Mouse (Mus musculus) gastrocnemius, adult 2 months (tissue): ENCODE data around the gene Ube2s. TPM values are rescaled to one million over a fixed set of nuclear protein-coding genes. Genes with fewer than 3 reads are reported as not detected.
A peak's percentile ranks its signal among the peaks of the same experiment; 100 is the strongest.
"Not testable (repeated sequence)": the region's sequence is repeated elsewhere in the genome, so short reads cannot be mapped to it uniquely, and the experiment has no call there.

Source experiments
- DNase-seq: peaks from one replicate; pipeline ENCODE4 v3.0.0; 2022
- H3K27ac ChIP-seq: fragments of 200-600 bp; 2 replicates; pipeline ENCODE4 v1.8.1; 2022; ENCODE audit warnings: mild to moderate bottlenecking
- H3K4me3 ChIP-seq: fragments of 200-600 bp; 2 replicates; pipeline ENCODE4 v1.8.1; 2022; ENCODE audit warnings: mild to moderate bottlenecking, moderate library complexity
- CTCF ChIP-seq: fragments of 200-600 bp; IDR thresholded peaks from 2 replicates; pipeline ENCODE4 v1.8.1; 2022; ENCODE audit warnings: antibody characterized with exemption, mild to moderate bottlenecking, moderate library complexity
- intact Hi-C: fragments of 180-260 bp; cut with DNase I; formaldehyde crosslinking; loops from one replicate; pipeline ENCODE4 v1.15.1; 2025
- long read RNA-seq, 2 experiments: library from polyadenylated mRNA; stranded (forward); transcript quantifications; one replicate each; pipeline ENCODE4 v2.0.0; 2021
- total RNA-seq, 2 experiments: library from RNA; stranded (reverse); gene quantifications; 2 replicates each; pipeline ENCODE4 v1.2.3; 2021

The Ube2s gene
- total RNA-seq: 10 to 100 TPM; 76.4 to 82.7 TPM
- long read RNA-seq, experiment 1, full-length matches to known transcripts: 39 of 39 reads
- long read RNA-seq, experiment 1, partial matches to known transcripts: 0 of 39 reads
- long read RNA-seq, experiment 1, other reads (novel, unspliced or antisense): 0 of 39 reads
- long read RNA-seq, experiment 2, transcript Ube2s-201 (4 exons, 1,238 nt): major isoform, 56 of 56 reads
- long read RNA-seq, experiment 2, partial matches to known transcripts: 0 of 56 reads
- long read RNA-seq, experiment 2, other reads (novel, unspliced or antisense): 0 of 56 reads

- H3K4me3 ChIP-seq: peak within 1 kb of the TSS; percentile 98
- TF ChIP-seq CTCF: no peak
- intact Hi-C loops: loop anchor here (2.0 to 5.0 kb wide), 3 partner anchors 20 to 130 kb away; partner anchors contain the start of genes Rpl28 and Zfp628
- peak within 1 kb of the TSS; percentile 100 for H3K27ac ChIP-seq
- peak; percentile 99 for DNase-seq
Measured at GRCm38 (mm10) chr7:4812303-4813104, at the start of gene Ube2s. Ube2s (minus strand) TSS chr7:4812590.

- DNase-seq, intact Hi-C loops, H3K27ac ChIP-seq, H3K4me3 ChIP-seq: not testable (repeated sequence)
Measured at GRCm38 (mm10) chr7:4860926-4861325, 48.5 kb upstream of the Ube2s start.

DNA sequence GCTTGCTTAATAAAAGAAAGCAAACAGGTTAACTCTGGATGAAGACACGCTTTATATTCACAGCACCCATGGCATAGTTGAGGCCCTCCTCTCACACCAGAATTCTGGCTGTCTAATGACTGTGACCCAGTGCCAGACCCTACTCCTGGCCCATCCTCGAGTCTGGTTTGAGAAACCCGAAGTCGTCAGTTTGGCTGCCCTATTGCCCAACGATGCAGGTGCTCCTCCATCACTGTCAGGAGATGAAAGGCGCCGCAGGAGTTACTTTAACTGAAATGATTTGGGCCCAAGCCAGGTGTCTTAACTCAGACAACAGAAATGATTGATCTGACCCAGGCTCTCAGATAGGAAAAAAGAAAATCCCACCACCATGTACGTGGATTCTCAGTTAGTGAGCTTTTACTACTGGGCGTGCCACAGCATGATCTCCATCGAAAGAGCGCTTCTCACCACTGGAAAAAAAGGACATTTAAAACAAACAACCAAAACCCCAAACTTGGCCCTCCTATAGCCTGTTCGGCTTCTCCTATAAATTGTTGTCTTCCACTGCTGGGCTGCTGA, 47.1 kb upstream of the Ube2s start:
- intact Hi-C loops: no loop called here
- Histone ChIP-seq H3K4me3 (no peak overlapping the region), H3K27ac (no peak overlapping the region)
- no peak for TF ChIP-seq CTCF
- DNase-seq: no peak

- no peak for TF ChIP-seq CTCF
- intact Hi-C loops: no loop called here
- Histone ChIP-seq H3K4me3 (no peak overlapping the region), H3K27ac (no peak overlapping the region)
- DNase-seq: no peak
Measured at GRCm38 (mm10) chr7:4857321-4857720, 44.9 kb upstream of the Ube2s start.

DNA sequence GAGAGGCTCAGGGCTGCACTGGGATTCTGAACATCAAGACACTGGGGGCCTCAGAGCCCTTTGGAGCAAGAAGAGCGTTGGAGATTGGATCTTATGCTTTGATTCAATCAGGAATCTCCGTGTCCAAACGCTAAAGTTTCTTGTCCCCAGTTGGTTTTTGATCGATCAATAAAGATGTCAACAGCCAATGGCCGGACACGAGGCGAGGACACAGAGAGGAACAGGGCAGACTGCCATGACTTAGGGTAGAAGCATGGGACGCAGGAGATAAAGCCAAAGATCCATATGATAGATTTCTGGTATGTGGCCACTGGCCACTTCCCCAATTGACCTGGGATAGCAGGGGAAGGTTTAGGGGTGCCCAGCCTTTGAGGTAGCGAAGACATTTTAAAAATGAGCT, 44.1 kb upstream of the Ube2s start:
- no peak overlapping the region for H3K27ac ChIP-seq
- no peak for TF ChIP-seq CTCF
- H3K4me3 ChIP-seq: no peak overlapping the region
- no peak for DNase-seq
- intact Hi-C loops: no loop called here

DNA sequence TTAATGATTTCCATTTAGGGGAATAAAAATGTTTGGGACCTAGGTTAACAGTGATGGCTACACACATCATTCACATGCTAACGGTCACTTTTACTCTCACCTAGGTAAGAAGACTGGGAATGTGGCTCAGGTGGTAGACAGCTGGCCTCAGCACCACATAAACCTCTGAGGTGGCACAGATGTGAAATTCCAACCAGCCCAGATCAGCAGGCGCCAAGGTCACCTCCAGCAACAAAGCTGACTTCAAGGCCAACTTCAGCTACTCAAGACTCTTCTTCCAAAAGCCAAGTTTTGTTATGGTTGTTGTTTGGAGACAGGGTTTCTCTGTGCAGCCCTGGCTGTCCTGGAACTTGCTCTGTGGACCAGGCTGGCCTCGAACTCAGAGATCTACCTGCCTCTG, 41.2 kb upstream of the Ube2s start:
- no peak for DNase-seq
- TF ChIP-seq CTCF: no peak
- H3K4me3 ChIP-seq: no peak overlapping the region

GRCm38 (mm10) chr7:4851315-4851688, 38.9 kb upstream of the Ube2s start:
- intact Hi-C loops: no loop called here
- TF ChIP-seq CTCF: no peak

More for the DNA sequence above, 41.2 kb upstream of the Ube2s start:
- H3K27ac ChIP-seq: no peak overlapping the region
- intact Hi-C loops: no loop called here

DNA sequence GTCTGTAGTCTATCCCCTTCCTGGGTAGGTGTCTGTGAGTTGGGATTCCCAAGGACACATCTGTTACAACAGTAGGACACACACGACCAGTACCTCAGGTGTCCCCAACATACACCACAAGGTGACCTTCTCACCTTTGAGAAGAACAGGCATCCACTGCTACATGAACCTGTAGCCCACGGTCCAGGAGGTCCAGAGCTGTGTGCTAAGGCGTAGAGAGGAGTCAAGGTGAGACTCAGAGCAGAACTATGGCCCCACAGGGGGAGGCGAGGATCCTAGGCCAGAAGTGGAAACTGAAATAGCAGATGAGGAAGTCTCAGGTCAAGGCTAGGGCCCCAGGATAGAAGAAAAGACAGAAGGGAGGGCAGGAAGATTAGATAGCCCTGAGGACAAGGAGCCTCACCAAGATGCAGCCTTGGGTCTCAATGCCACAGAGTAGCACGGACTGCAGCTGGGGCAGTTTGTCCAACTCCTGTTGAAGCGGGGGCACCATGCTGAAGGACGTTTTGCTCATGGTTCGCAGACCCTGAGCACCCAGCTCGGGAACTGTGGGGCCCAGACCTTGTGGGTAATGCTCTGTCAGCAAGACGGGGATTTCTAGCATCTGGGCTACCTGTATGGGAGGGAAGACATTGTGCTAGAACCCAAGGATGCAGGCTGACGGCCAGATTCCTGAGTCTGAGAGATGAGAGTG, 38.4 kb upstream of the Ube2s start:
- DNase-seq: no peak
- Histone ChIP-seq H3K4me3 (no peak overlapping the region), H3K27ac (no peak overlapping the region)
- intact Hi-C loops: no loop called here
- no peak for TF ChIP-seq CTCF

More at GRCm38 (mm10) chr7:4851315-4851688, 38.9 kb upstream of the Ube2s start:
- Histone ChIP-seq H3K27ac (no peak overlapping the region), H3K4me3 (no peak overlapping the region)
- no peak for DNase-seq

DNA sequence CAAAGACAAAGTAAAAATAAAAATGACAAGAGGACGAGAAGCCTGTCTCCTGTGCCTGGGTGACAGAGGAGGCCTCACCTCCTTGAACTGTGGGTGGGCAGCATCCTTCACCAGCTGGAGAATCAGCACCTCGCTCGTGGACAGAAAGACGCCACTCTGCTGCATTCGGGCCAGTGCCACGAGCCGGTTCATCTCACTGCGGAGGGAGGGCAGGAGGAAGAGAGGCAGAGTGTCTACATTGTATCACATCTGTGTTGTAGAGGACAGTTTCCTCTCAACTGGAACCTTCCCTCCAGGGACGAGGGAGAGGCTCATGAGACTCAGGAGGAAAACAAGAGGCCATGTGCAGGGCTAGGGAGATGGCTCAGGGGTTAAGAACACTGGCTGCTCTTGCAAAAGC, 37.0 kb upstream of the Ube2s start:
- no peak for DNase-seq
- H3K4me3 ChIP-seq: no peak overlapping the region
- intact Hi-C loops: no loop called here
- no peak overlapping the region for H3K27ac ChIP-seq
- TF ChIP-seq CTCF: no peak

GRCm38 (mm10) chr7:4844917-4845309, 32.5 kb upstream of the Ube2s start:
- intact Hi-C loops: no loop called here
- Histone ChIP-seq H3K27ac (no peak overlapping the region), H3K4me3 (peak overlapping the region; percentile 34; the same call in 1 of the 2 replicates)
- TF ChIP-seq CTCF: no peak
- no peak for DNase-seq

GRCm38 (mm10) chr7:4844245-4844916, 32.0 kb upstream of the Ube2s start, which contains the start of gene Shisa7:
Shisa7 (minus strand) TSS chr7:4844696.
- H3K27ac ChIP-seq: no peak within 1 kb of the TSS
- intact Hi-C loops: no loop called here
- no peak for TF ChIP-seq CTCF
- H3K4me3 ChIP-seq: peak within 1 kb of the TSS; percentile 34
- DNase-seq: no peak

GRCm38 (mm10) chr7:4843604-4844244, 31.3 kb upstream of the Ube2s start:
- Histone ChIP-seq H3K27ac (no peak overlapping the region), H3K4me3 (peak overlapping the region; percentile 20)
- intact Hi-C loops: no loop called here
- no peak for TF ChIP-seq CTCF
- DNase-seq: no peak
